Mouse (Mus musculus): ENCODE measurements at regions not wholly inside any gene's neighbourhood (a gene's known extent, or its start where the extent isn't known, plus 50 kb on each side); places are given as distances from the start of the nearest gene placed in this dataset.

- Histone ChIP-seq H3K4me2 (replicated peaks) (no peak overlapping the region), H3K9ac (no peak overlapping the region), H3K4me3 (replicated peaks; ENCODE audit: low read length) (no peak overlapping the region), H3K4me1 (replicated peaks; ENCODE audit: control insufficient read depth, insufficient read depth, low read length) (0 out of 2 replicates have a peak, but pooled peaks cover 4% of the 10 kb centered on the region), H3K27me3 (ENCODE audit: control insufficient read depth, insufficient read depth, low read length) (no peaks in the 10 kb centered on the region), H3K36me3 (replicated peaks; ENCODE audit: control insufficient read depth, insufficient read depth) (no peaks in the 10 kb centered on the region), H3K27ac (no peak overlapping the region), H3K9me3 (ENCODE audit: control insufficient read depth, low read length) (no peaks in the 10 kb centered on the region)
- DNase-seq (ENCODE audit: low spot score) (no peak), ATAC-seq (ENCODE audit: low FRiP score) (no peak)
These were observed 732.4 kb downstream of the Nsun3 start for GRCm38 (mm10) chr16:62054182-62054581.

- WGBS, result 82% methylated on average over 1 of the region's 1 CpGs
- no peaks in the 10 kb centered on the region for H3K9me3 ChIP-seq (ENCODE audit: control insufficient read depth, low read length)
- H3K27me3 ChIP-seq (ENCODE audit: control insufficient read depth, insufficient read depth, low read length), result no peaks in the 10 kb centered on the region
- H3K36me3 ChIP-seq (replicated peaks; ENCODE audit: control insufficient read depth, insufficient read depth), result no peaks in the 10 kb centered on the region
- no peak overlapping the region for H3K4me2 ChIP-seq (replicated peaks)
- H3K27ac ChIP-seq, result no peak overlapping the region
- no peaks in the 10 kb centered on the region for H3K4me1 ChIP-seq (replicated peaks; ENCODE audit: control insufficient read depth, insufficient read depth, low read length)
- H3K9ac ChIP-seq, result no peak overlapping the region
- no peak overlapping the region for H3K4me3 ChIP-seq (replicated peaks; ENCODE audit: low read length)
- ATAC-seq (ENCODE audit: low FRiP score), result no peak
- no peak for DNase-seq (ENCODE audit: low spot score)
These were observed 748.6 kb downstream of the Nsun3 start for GRCm38 (mm10) chr16:62038049-62038448.

- no peak overlapping the region for H3K4me2 ChIP-seq (replicated peaks)
- H3K9me3 ChIP-seq (ENCODE audit: control insufficient read depth, low read length), result no peaks in the 10 kb centered on the region
- H3K36me3 ChIP-seq (replicated peaks; ENCODE audit: control insufficient read depth, insufficient read depth), result no peaks in the 10 kb centered on the region
- no peaks in the 10 kb centered on the region for H3K27me3 ChIP-seq (ENCODE audit: control insufficient read depth, insufficient read depth, low read length)
- peaks cover 3% of the 10 kb centered on the region; the same call in 1 of the 2 replicates for H3K4me1 ChIP-seq (replicated peaks; ENCODE audit: control insufficient read depth, insufficient read depth, low read length)
- H3K4me3 ChIP-seq (replicated peaks; ENCODE audit: low read length), result no peak overlapping the region
- DNase-seq (ENCODE audit: low spot score) (no peak), ATAC-seq (ENCODE audit: low FRiP score) (peak; percentile 90)
- H3K9ac ChIP-seq, result no peak overlapping the region
- no peak overlapping the region for H3K27ac ChIP-seq
- WGBS, result 3% methylated on average over 1 of the region's 1 CpGs
These were observed 796.1 kb downstream of the Nsun3 start for GRCm38 (mm10) chr16:61990397-61991070.

All from hindbrain, embryonic 14.5 days (tissue).